Mouse (Mus musculus) adrenal gland, postnatal 14 days (tissue): Measurements from ENCODE around the gene Cdr2l. TPM values are rescaled to one million over a fixed set of nuclear protein-coding genes. Genes with fewer than 3 reads are reported as not detected.

Experiments used
- DNase-seq: peaks from one replicate; pipeline ENCODE4 v3.0.0; 2021; ENCODE audit warnings: mixed read lengths
- long read RNA-seq, 2 experiments: library from polyadenylated mRNA; stranded (forward); transcript quantifications; one replicate each; pipeline ENCODE4 v2.0.0; 2021
- total RNA-seq: library from RNA; stranded (reverse); gene quantifications from 2 replicates; pipeline ENCODE4 v1.2.3, GENCODE M21; 2021

Cdr2l gene
- total RNA-seq: 61.5 and 66.2 TPM in 2 replicates
- long read RNA-seq, experiment 1, transcript Cdr2l-201 (5 exons, 3,700 nt): major isoform, 33 of 61 reads
- long read RNA-seq, experiment 1, partial matches to known transcripts: 17 of 61 reads
- long read RNA-seq, experiment 1, other reads (novel, unspliced or antisense): 11 of 61 reads
- long read RNA-seq, experiment 2, transcript Cdr2l-201 (5 exons, 3,700 nt): major isoform, 46 of 71 reads
- long read RNA-seq, experiment 2, partial matches to known transcripts: 19 of 71 reads
- long read RNA-seq, experiment 2, other reads (novel, unspliced or antisense): 6 of 71 reads

- DNase-seq: peak; percentile 97
These were observed at the start of gene Cdr2l for GRCm38 (mm10) chr11:115381743-115382539. Gene Cdr2l (plus strand): TSS chr11:115381916.

GRCm38 (mm10) chr11:115334531-115334930 lies 47.2 kb upstream of the Cdr2l start, which contains the start of gene Otop3:
Gene Otop3 (plus strand): TSS chr11:115334731.
- DNase-seq: no peak

GRCm38 (mm10) chr11:115335223-115335622 lies 46.5 kb upstream of the Cdr2l start:
- peak; percentile 60 for DNase-seq

GRCm38 (mm10) chr11:115336115-115336514 lies 45.6 kb upstream of the Cdr2l start:
- DNase-seq: no peak

GRCm38 (mm10) chr11:115337350-115337749 lies 44.4 kb upstream of the Cdr2l start:
- DNase-seq: no peak

GRCm38 (mm10) chr11:115337826-115338225 lies 43.9 kb upstream of the Cdr2l start:
- DNase-seq: no peak

- no peak for DNase-seq
These were observed 40.5 kb upstream of the Cdr2l start for GRCm38 (mm10) chr11:115341246-115341645.

- DNase-seq: no peak
These were observed 39.9 kb upstream of the Cdr2l start for GRCm38 (mm10) chr11:115341866-115342265.

- DNase-seq: no peak
These were observed 36.7 kb upstream of the Cdr2l start for GRCm38 (mm10) chr11:115344967-115345366.

GRCm38 (mm10) chr11:115345515-115345914 lies 36.2 kb upstream of the Cdr2l start:
- no peak for DNase-seq

GRCm38 (mm10) chr11:115348681-115349248 lies 33.0 kb upstream of the Cdr2l start:
- DNase-seq: no peak

GRCm38 (mm10) chr11:115349976-115350375 lies 31.7 kb upstream of the Cdr2l start:
- DNase-seq: no peak

GRCm38 (mm10) chr11:115353375-115353774 lies 28.3 kb upstream of the Cdr2l start:
- DNase-seq: no peak

GRCm38 (mm10) chr11:115354183-115354582 lies 27.5 kb upstream of the Cdr2l start:
- peak; percentile 83 for DNase-seq

GRCm38 (mm10) chr11:115358468-115358867 lies 23.2 kb upstream of the Cdr2l start:
- DNase-seq: peak; percentile 83

GRCm38 (mm10) chr11:115359293-115359692 lies 22.4 kb upstream of the Cdr2l start:
- no peak for DNase-seq

GRCm38 (mm10) chr11:115359726-115360125 lies 22.0 kb upstream of the Cdr2l start:
- DNase-seq: no peak

GRCm38 (mm10) chr11:115364136-115364535 lies 17.6 kb upstream of the Cdr2l start:
- DNase-seq: no peak

- DNase-seq: no peak
These were observed 15.5 kb upstream of the Cdr2l start for GRCm38 (mm10) chr11:115366039-115366705.

- peak; percentile 40 for DNase-seq
These were observed 14.9 kb upstream of the Cdr2l start for GRCm38 (mm10) chr11:115366706-115367394.

- DNase-seq: peak; percentile 91
These were observed 14.2 kb upstream of the Cdr2l start, which contains the start of gene Hid1 for GRCm38 (mm10) chr11:115367395-115367944. Gene Hid1 (minus strand): TSS chr11:115367756.
